Mouse (Mus musculus): ENCODE data around the gene Abhd6. TPM values are rescaled to one million over a fixed set of nuclear protein-coding genes. Genes with fewer than 3 reads are reported as not detected.
A peak's percentile ranks its signal among the peaks of the same experiment; 100 is the strongest.
"Not testable (repeated sequence)": the region's sequence is repeated elsewhere in the genome, so short reads cannot be mapped to it uniquely, and the experiment has no call there.

The Abhd6 gene
- polyA plus RNA-seq, 1 experiment from 2014 or later, result 15.1 TPM

GRCm38 (mm10) chr14:8003727-8004670, 1.3 kb downstream of the Abhd6 start:
- TF ChIP-seq CTCF (IDR thresholded peaks at IDR 0.05; ENCODE audit: low read depth), result no peak
- WGBS, result 36% methylated on average over 18 of the region's 18 CpGs
- Histone ChIP-seq H3K36me3 (ENCODE audit: insufficient read depth) (no peaks in the 10 kb centered on the region), H3K9me3 (ENCODE audit: low read depth, low read length) (no peaks in the 10 kb centered on the region), H3K27me3 (ENCODE audit: insufficient read depth, low read length) (peaks cover 24% of the 10 kb centered on the region), H3K4me3 (ENCODE audit: low read depth, low read length) (peak overlapping the region; percentile 47), H3K27ac (ENCODE audit: low read depth) (no peak overlapping the region), H3K4me1 (ENCODE audit: insufficient read depth) (0 out of 2 replicates have a peak, but pooled peaks cover 7% of the 10 kb centered on the region), H3K9ac (no peak overlapping the region), H3K4me2 (peak overlapping the region; percentile 79)
- ATAC-seq (ENCODE audit: insufficient read depth) (no peak), DNase-seq (no peak)

GRCm38 (mm10) chr14:8006061-8006460, 3.4 kb downstream of the Abhd6 start:
- WGBS, result 52% methylated on average over 3 of the region's 3 CpGs
- not testable (repeated sequence) for ATAC-seq (ENCODE audit: insufficient read depth)

GRCm38 (mm10) chr14:8007084-8007483, 4.4 kb downstream of the Abhd6 start:
- ATAC-seq (ENCODE audit: insufficient read depth) (no peak), DNase-seq (no peak)
- Histone ChIP-seq H3K27me3 (ENCODE audit: insufficient read depth, low read length) (peaks cover 11% of the 10 kb centered on the region; the same call in 1 of the 2 replicates), H3K27ac (ENCODE audit: low read depth) (no peak overlapping the region), H3K4me3 (ENCODE audit: low read depth, low read length) (no peak overlapping the region), H3K9me3 (ENCODE audit: low read depth, low read length) (no peaks in the 10 kb centered on the region), H3K36me3 (ENCODE audit: insufficient read depth) (no peaks in the 10 kb centered on the region), H3K9ac (no peak overlapping the region), H3K4me1 (ENCODE audit: insufficient read depth) (0 out of 2 replicates have a peak, but pooled peaks cover 7% of the 10 kb centered on the region), H3K4me2 (no peak overlapping the region)
- no peak for TF ChIP-seq CTCF (IDR thresholded peaks at IDR 0.05; ENCODE audit: low read depth)

More at GRCm38 (mm10) chr14:8006061-8006460, 3.4 kb downstream of the Abhd6 start:
- not testable (repeated sequence) for H3K4me1 ChIP-seq (ENCODE audit: insufficient read depth); DNase-seq; H3K9me3 ChIP-seq (ENCODE audit: low read depth, low read length); H3K4me2 ChIP-seq; H3K36me3 ChIP-seq (ENCODE audit: insufficient read depth); H3K27ac ChIP-seq (ENCODE audit: low read depth); H3K9ac ChIP-seq; H3K4me3 ChIP-seq (ENCODE audit: low read depth, low read length)
- H3K27me3 ChIP-seq (ENCODE audit: insufficient read depth, low read length), result peaks cover 13% of the 10 kb centered on the region

- TF ChIP-seq CTCF (IDR thresholded peaks at IDR 0.05; ENCODE audit: low read depth), result no peak
- H3K27me3 ChIP-seq (ENCODE audit: insufficient read depth, low read length), result peaks cover 11% of the 10 kb centered on the region; the same call in 1 of the 2 replicates
- H3K4me2 ChIP-seq, result no peak overlapping the region
- H3K36me3 ChIP-seq (ENCODE audit: insufficient read depth), result no peaks in the 10 kb centered on the region
- DNase-seq, result no peak
- H3K4me3 ChIP-seq (ENCODE audit: low read depth, low read length), result no peak overlapping the region
- 75% methylated on average over 2 of the region's 2 CpGs for WGBS
- 0 out of 2 replicates have a peak, but pooled peaks cover 3% of the 10 kb centered on the region for H3K4me1 ChIP-seq (ENCODE audit: insufficient read depth)
- H3K9ac ChIP-seq, result no peak overlapping the region
- H3K27ac ChIP-seq (ENCODE audit: low read depth), result no peak overlapping the region
- no peak for ATAC-seq (ENCODE audit: insufficient read depth)
- H3K9me3 ChIP-seq (ENCODE audit: low read depth, low read length), result no peaks in the 10 kb centered on the region
Observed at GRCm38 (mm10) chr14:8007486-8007885, 4.8 kb downstream of the Abhd6 start.

GRCm38 (mm10) chr14:8007923-8008322, 5.2 kb downstream of the Abhd6 start:
- Histone ChIP-seq H3K27me3 (ENCODE audit: insufficient read depth, low read length) (peaks cover 11% of the 10 kb centered on the region; the same call in 1 of the 2 replicates), H3K4me3 (ENCODE audit: low read depth, low read length) (no peak overlapping the region), H3K4me2 (no peak overlapping the region), H3K9ac (no peak overlapping the region), H3K9me3 (ENCODE audit: low read depth, low read length) (no peaks in the 10 kb centered on the region), H3K36me3 (ENCODE audit: insufficient read depth) (no peaks in the 10 kb centered on the region), H3K4me1 (ENCODE audit: insufficient read depth) (0 out of 2 replicates have a peak, but pooled peaks cover 3% of the 10 kb centered on the region), H3K27ac (ENCODE audit: low read depth) (no peak overlapping the region)
- DNase-seq (no peak), ATAC-seq (ENCODE audit: insufficient read depth) (no peak)
- TF ChIP-seq CTCF (IDR thresholded peaks at IDR 0.05; ENCODE audit: low read depth), result no peak
- 85% methylated on average over 10 of the region's 10 CpGs for WGBS

- H3K4me2 ChIP-seq, result no peak overlapping the region
- no peak overlapping the region for H3K9ac ChIP-seq
- DNase-seq, result no peak
- H3K9me3 ChIP-seq (ENCODE audit: low read depth, low read length), result no peaks in the 10 kb centered on the region
- H3K27me3 ChIP-seq (ENCODE audit: insufficient read depth, low read length), result no peaks in the 10 kb centered on the region
- no peak overlapping the region for H3K27ac ChIP-seq (ENCODE audit: low read depth)
- H3K4me1 ChIP-seq (ENCODE audit: insufficient read depth), result no peaks in the 10 kb centered on the region
- ATAC-seq (ENCODE audit: insufficient read depth), result no peak
- no peak for TF ChIP-seq CTCF (IDR thresholded peaks at IDR 0.05; ENCODE audit: low read depth)
- 69% methylated on average over 2 of the region's 2 CpGs for WGBS
- no peak overlapping the region for H3K4me3 ChIP-seq (ENCODE audit: low read depth, low read length)
- no peaks in the 10 kb centered on the region for H3K36me3 ChIP-seq (ENCODE audit: insufficient read depth)
Observed at GRCm38 (mm10) chr14:8011297-8011696, 8.6 kb downstream of the Abhd6 start.

GRCm38 (mm10) chr14:8011938-8012337, 9.2 kb downstream of the Abhd6 start:
- Histone ChIP-seq H3K27ac (ENCODE audit: low read depth) (no peak overlapping the region), H3K9me3 (ENCODE audit: low read depth, low read length) (no peaks in the 10 kb centered on the region), H3K9ac (no peak overlapping the region), H3K36me3 (ENCODE audit: insufficient read depth) (no peaks in the 10 kb centered on the region), H3K4me2 (no peak overlapping the region), H3K27me3 (ENCODE audit: insufficient read depth, low read length) (no peaks in the 10 kb centered on the region), H3K4me1 (ENCODE audit: insufficient read depth) (no peaks in the 10 kb centered on the region), H3K4me3 (ENCODE audit: low read depth, low read length) (no peak overlapping the region)
- no peak for TF ChIP-seq CTCF (IDR thresholded peaks at IDR 0.05; ENCODE audit: low read depth)
- ATAC-seq (ENCODE audit: insufficient read depth), result no peak
- WGBS, result 71% methylated on average over 6 of the region's 6 CpGs
- no peak for DNase-seq
